Mouse (Mus musculus): ENCODE measurements at regions not wholly inside any gene's neighbourhood (a gene's known extent, or its start where the extent isn't known, plus 50 kb on each side); places are given as distances from the start of the nearest gene placed in this dataset.
A peak's percentile ranks its signal among the peaks of the same experiment; 100 is the strongest.
"Not testable (repeated sequence)": the region's sequence is repeated elsewhere in the genome, so short reads cannot be mapped to it uniquely, and the experiment has no call there.

GRCm38 (mm10) chr13:4858341-4858740 lies 249.4 kb upstream of the Akr1e1 start:
- Histone ChIP-seq H3K4me3 (no peak overlapping the region), H3K27ac (no peak overlapping the region), H3K27me3 (ENCODE audit: poor library complexity, severe bottlenecking) (no peaks in the 10 kb centered on the region), H3K36me3 (replicated peaks) (no peaks in the 10 kb centered on the region), H3K9me3 (no peaks in the 10 kb centered on the region), H3K4me1 (no peaks in the 10 kb centered on the region)
- no peak for DNase-seq (ENCODE audit: extremely low spot score, low spot score)
- 70% methylated on average over 1 of the region's 1 CpGs for WGBS

- not testable (repeated sequence) for H3K4me3 ChIP-seq; H3K4me1 ChIP-seq; H3K27me3 ChIP-seq (ENCODE audit: poor library complexity, severe bottlenecking); H3K36me3 ChIP-seq (replicated peaks); DNase-seq (ENCODE audit: extremely low spot score, low spot score); H3K9me3 ChIP-seq; H3K27ac ChIP-seq
- WGBS, result 84% methylated on average over 2 of the region's 2 CpGs
These were observed 230.5 kb upstream of the Akr1e1 start for GRCm38 (mm10) chr13:4839481-4839880.

DNA sequence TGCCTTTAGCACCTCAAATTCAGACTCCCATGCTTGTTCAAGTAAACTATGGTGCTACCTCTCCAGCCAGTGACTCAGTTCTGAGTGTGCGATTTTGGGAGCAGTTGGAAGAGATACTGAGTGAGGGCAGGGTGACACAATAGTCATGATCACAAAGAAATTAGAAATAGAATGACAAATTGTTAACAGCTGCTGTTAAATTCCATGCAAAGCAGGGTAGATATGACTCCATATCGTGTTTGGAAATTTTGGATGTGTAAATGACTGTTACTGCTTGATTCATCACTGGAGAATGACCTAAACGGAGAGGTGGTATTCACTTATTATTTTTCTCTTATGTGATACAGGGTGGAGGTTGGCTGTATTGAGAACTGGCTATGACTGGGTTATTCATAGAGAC lies 217.8 kb upstream of the Akr1e1 start:
- no peaks in the 10 kb centered on the region for H3K9me3 ChIP-seq
- H3K4me1 ChIP-seq, result no peaks in the 10 kb centered on the region
- no peak overlapping the region for H3K27ac ChIP-seq
- no peaks in the 10 kb centered on the region for H3K27me3 ChIP-seq (ENCODE audit: poor library complexity, severe bottlenecking)
- no peaks in the 10 kb centered on the region for H3K36me3 ChIP-seq (replicated peaks)
- DNase-seq (ENCODE audit: extremely low spot score, low spot score), result no peak
- 93% methylated on average over 3 of the region's 3 CpGs for WGBS
- no peak overlapping the region for H3K4me3 ChIP-seq

- not testable (repeated sequence) for H3K4me3 ChIP-seq; H3K9me3 ChIP-seq; H3K27ac ChIP-seq; H3K36me3 ChIP-seq (replicated peaks); H3K4me1 ChIP-seq; DNase-seq (ENCODE audit: extremely low spot score, low spot score); H3K27me3 ChIP-seq (ENCODE audit: poor library complexity, severe bottlenecking)
- 88% methylated on average over 1 of the region's 1 CpGs for WGBS
These were observed 216.8 kb upstream of the Akr1e1 start for GRCm38 (mm10) chr13:4825749-4826148.

- no peaks in the 10 kb centered on the region for H3K9me3 ChIP-seq
- H3K27ac ChIP-seq, result no peak overlapping the region
- no peaks in the 10 kb centered on the region for H3K27me3 ChIP-seq (ENCODE audit: poor library complexity, severe bottlenecking)
- DNase-seq (ENCODE audit: extremely low spot score, low spot score), result no peak
- H3K36me3 ChIP-seq (replicated peaks), result no peaks in the 10 kb centered on the region
- WGBS, result 91% methylated on average over 2 of the region's 2 CpGs
- no peak overlapping the region for H3K4me3 ChIP-seq
- no peaks in the 10 kb centered on the region for H3K4me1 ChIP-seq
These were observed 197.9 kb upstream of the Akr1e1 start for GRCm38 (mm10) chr13:4806876-4807275.

- H3K36me3 ChIP-seq (replicated peaks), result no peaks in the 10 kb centered on the region
- H3K27ac ChIP-seq, result no peak overlapping the region
- no peaks in the 10 kb centered on the region for H3K27me3 ChIP-seq (ENCODE audit: poor library complexity, severe bottlenecking)
- peaks cover 17% of the 10 kb centered on the region for H3K9me3 ChIP-seq
- no peak overlapping the region for H3K4me3 ChIP-seq
- WGBS, result 92% methylated on average over 14 of the region's 14 CpGs
- H3K4me1 ChIP-seq, result no peaks in the 10 kb centered on the region
- DNase-seq (ENCODE audit: extremely low spot score, low spot score), result no peak
These were observed 191.7 kb upstream of the Akr1e1 start for GRCm38 (mm10) chr13:4800666-4801065.

GRCm38 (mm10) chr13:4791139-4791538 lies 182.2 kb upstream of the Akr1e1 start:
- Histone ChIP-seq H3K4me1 (no peaks in the 10 kb centered on the region), H3K36me3 (replicated peaks) (no peaks in the 10 kb centered on the region), H3K4me3 (no peak overlapping the region), H3K9me3 (no peaks in the 10 kb centered on the region), H3K27ac (no peak overlapping the region), H3K27me3 (ENCODE audit: poor library complexity, severe bottlenecking) (no peaks in the 10 kb centered on the region)
- DNase-seq (ENCODE audit: extremely low spot score, low spot score), result no peak
- WGBS, result 74% methylated on average over 2 of the region's 2 CpGs

DNA sequence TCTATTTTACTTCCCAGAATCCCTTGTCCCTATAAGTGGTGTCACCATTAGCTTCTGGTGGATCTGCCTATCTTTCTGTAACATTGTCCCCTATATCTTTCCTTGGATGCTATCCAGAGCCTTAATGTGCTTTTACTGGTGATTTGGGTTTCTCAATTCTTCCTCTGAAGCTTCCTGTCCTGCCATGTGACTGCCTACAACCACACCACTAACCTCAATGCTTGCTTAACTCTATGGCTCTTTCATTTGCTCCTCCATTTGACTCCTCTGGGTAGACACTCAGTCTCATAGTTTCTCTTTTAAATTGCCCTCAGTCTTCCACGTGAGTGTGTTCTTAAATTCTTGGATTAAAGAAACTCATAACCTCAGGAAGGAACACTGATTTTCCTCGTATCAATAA lies 181.4 kb upstream of the Akr1e1 start:
- H3K36me3 ChIP-seq (replicated peaks), result no peaks in the 10 kb centered on the region
- no peaks in the 10 kb centered on the region for H3K27me3 ChIP-seq (ENCODE audit: poor library complexity, severe bottlenecking)
- H3K4me3 ChIP-seq, result no peak overlapping the region
- WGBS, result 86% methylated on average over 2 of the region's 2 CpGs
- H3K4me1 ChIP-seq, result no peaks in the 10 kb centered on the region
- DNase-seq (ENCODE audit: extremely low spot score, low spot score), result no peak
- no peak overlapping the region for H3K27ac ChIP-seq
- no peaks in the 10 kb centered on the region for H3K9me3 ChIP-seq

DNA sequence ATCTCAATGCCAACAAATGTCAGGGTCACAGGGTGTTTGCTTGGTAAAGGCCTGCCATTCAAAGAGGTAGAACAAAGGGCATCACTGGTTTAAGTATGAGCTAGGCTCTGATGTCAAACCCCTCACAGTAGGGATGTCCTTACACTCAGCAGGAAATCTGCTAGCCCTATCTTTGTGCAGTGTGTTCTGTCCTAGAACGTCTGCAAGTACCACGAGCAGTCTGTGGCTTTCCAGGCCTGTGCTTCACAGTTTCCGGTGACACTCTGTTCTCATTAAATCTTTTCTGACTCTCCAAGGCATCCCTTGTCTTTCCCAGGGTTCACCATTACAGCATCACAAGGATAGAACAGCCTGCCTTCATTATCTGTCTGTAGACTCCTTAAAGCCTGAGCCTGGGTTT lies 174.3 kb upstream of the Akr1e1 start:
- Histone ChIP-seq H3K9me3 (no peaks in the 10 kb centered on the region), H3K27me3 (ENCODE audit: poor library complexity, severe bottlenecking) (no peaks in the 10 kb centered on the region), H3K4me3 (no peak overlapping the region), H3K36me3 (replicated peaks) (no peaks in the 10 kb centered on the region), H3K27ac (no peak overlapping the region), H3K4me1 (no peaks in the 10 kb centered on the region)
- 66% methylated on average over 3 of the region's 3 CpGs for WGBS
- no peak for DNase-seq (ENCODE audit: extremely low spot score, low spot score)

DNA sequence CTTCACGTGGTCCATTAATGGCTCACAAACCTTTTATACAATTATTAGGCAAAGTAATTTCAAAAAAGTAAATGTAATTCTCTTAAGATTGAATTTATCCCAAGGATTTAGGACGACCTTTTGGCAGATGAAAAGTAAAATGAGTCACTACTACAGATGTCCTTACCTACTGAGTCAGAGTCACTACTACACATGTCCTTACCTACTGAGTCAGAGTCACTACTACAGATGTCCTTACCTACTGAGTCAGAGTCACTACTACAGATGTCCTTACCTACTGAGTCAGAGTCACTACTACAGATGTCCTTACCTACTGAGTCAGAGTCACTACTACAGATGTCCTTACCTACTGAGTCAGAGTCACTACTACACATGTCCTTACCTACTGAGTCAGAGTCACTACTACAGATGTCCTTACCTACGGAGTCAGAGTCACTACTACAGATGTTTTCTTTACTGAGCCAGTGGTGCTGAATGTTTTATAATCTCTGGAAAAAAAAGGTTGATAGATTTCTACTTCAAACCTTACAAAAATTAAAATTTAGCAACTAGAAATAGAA lies 169.4 kb upstream of the Akr1e1 start:
- H3K27ac ChIP-seq; H3K4me1 ChIP-seq; H3K4me3 ChIP-seq; H3K27me3 ChIP-seq (ENCODE audit: poor library complexity, severe bottlenecking); H3K9me3 ChIP-seq; H3K36me3 ChIP-seq (replicated peaks); DNase-seq (ENCODE audit: extremely low spot score, low spot score): not testable (repeated sequence)
- 83% methylated on average over 3 of the region's 3 CpGs for WGBS

DNA sequence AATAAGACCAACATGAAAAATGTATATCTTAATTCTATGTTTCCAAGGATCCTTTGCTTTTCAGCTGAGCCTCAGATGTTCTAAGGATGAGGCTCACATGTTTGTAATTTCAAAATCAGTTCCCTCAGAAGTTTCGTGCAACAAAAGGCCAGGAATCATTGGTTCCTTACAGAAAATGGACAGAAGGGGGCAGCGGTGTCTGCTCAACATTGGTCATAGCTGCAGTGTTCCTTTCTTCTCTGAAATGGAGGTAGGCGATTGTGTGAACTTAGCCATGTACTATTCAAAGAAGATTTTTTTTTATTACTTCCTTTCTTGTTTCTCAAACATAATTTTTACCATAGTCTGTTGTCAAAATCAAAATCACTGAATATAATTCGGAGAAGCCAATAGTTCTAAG lies 167.9 kb upstream of the Akr1e1 start:
- no peak for DNase-seq (ENCODE audit: extremely low spot score, low spot score)
- 40% methylated on average over 4 of the region's 4 CpGs for WGBS
- Histone ChIP-seq H3K4me3 (no peak overlapping the region), H3K27ac (no peak overlapping the region), H3K36me3 (replicated peaks) (no peaks in the 10 kb centered on the region), H3K4me1 (no peaks in the 10 kb centered on the region; the same call in 1 of the 2 replicates), H3K9me3 (no peaks in the 10 kb centered on the region), H3K27me3 (ENCODE audit: poor library complexity, severe bottlenecking) (no peaks in the 10 kb centered on the region)

GRCm38 (mm10) chr13:4772324-4772723 lies 163.3 kb upstream of the Akr1e1 start:
- 93% methylated on average over 2 of the region's 2 CpGs for WGBS
- H3K27me3 ChIP-seq (ENCODE audit: poor library complexity, severe bottlenecking), result no peaks in the 10 kb centered on the region
- no peaks in the 10 kb centered on the region for H3K36me3 ChIP-seq (replicated peaks)
- no peak for DNase-seq (ENCODE audit: extremely low spot score, low spot score)
- no peak overlapping the region for H3K27ac ChIP-seq
- no peak overlapping the region for H3K4me3 ChIP-seq
- H3K4me1 ChIP-seq, result peaks cover 8% of the 10 kb centered on the region
- no peaks in the 10 kb centered on the region for H3K9me3 ChIP-seq

DNA sequence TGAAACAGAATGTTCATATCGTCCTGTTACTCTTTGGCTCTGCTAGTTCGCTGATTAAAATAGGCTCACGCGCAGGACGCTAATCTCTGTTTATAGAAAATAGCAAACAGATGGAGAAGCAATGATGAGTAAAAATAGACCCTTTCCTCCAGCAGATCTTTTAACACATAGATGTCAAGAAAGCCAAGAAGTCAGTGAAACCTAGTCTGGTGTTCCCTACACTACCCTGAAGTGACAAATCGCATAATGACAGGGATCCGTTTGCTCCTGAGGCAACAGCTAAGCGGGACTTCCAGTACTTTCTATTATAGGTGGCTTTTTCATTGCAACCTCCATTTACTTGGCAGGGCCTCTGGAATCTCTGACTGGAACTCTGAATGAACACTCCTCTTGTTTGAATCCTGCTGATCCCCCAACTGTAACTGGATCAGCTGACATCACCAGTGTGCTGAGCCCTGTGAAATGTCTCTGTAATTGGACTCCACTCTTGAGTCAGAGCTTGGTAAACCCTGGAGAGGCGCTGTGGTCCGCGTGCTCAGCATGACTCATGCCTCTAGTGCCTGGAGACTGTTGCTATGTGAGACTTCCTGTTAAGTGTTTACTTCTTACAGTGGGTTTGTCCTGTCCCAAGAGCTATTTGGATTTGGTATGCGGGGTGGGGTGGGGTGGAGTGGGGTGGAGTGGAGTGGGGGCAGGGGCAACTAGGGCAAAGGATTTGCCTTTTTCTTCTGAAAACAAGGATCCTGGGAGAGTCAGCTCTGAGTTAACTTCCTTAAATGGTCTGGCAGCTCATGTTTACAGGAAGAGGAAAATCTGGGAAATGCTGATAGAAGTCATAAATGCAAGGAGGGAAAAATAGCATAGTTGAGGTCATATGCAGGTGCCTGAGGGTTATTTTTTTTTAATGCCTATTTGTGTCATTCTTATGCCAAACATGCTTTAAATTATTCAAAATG lies 162.4 kb upstream of the Akr1e1 start:
- WGBS, result 52% methylated on average over 12 of the region's 12 CpGs
- Histone ChIP-seq H3K36me3 (replicated peaks) (no peaks in the 10 kb centered on the region), H3K4me3 (no peak overlapping the region), H3K4me1 (peaks cover 8% of the 10 kb centered on the region), H3K27ac (peak overlapping the region; percentile 40; the same call in 1 of the 2 replicates), H3K27me3 (ENCODE audit: poor library complexity, severe bottlenecking) (no peaks in the 10 kb centered on the region), H3K9me3 (no peaks in the 10 kb centered on the region)
- DNase-seq (ENCODE audit: extremely low spot score, low spot score), result peak; percentile 62

Measured in forebrain, embryonic 10.5 days (tissue).